ENCODE assay signal across 24 mouse cellular contexts in genomic region chr2:158803575-158803974, GRCm38 (mm10). TPM values are rescaled to one million over a fixed set of nuclear protein-coding genes. Genes with fewer than 3 reads are reported as not detected.
A peak's percentile ranks its signal among the peaks of the same experiment; 100 is the strongest.
DNase-seq lines count a peak whose midpoint lies in the region; ATAC-seq and TF ChIP-seq lines count a peak whose summit lies in the region.
"Had no signal": no experiment of that assay in that cellular context is flagged by ENCODE, and none has a peak within 500 bp of the region (broad histone marks: within the 10 kb centered on the region; RNA-seq: fewer than 3 reads in every experiment).

No protein-coding gene starts in this region.

- peaks cover 10% of the 10 kb centered on the region; the same call in 1 of the 2 replicates for H3K36me3 ChIP-seq in intestine, embryonic 15.5 days
- H3K36me3 ChIP-seq in intestine, postnatal 0 days (ENCODE audit: control insufficient read depth, insufficient read depth) = peaks cover 38% of the 10 kb centered on the region
- H3K36me3 ChIP-seq in stomach, embryonic 15.5 days = peaks cover 10% of the 10 kb centered on the region

- H3K9ac ChIP-seq in intestine, embryonic 15.5 days = no peak overlapping the region
- no peak overlapping the region for H3K9ac ChIP-seq in intestine, postnatal 0 days (ENCODE audit: low read depth, low read length)
- no peak overlapping the region for H3K9ac ChIP-seq in stomach, embryonic 15.5 days
- H3K9ac ChIP-seq: embryonic facial prominence, embryonic 12.5 days; forebrain, embryonic 13.5 days; forebrain, embryonic 15.5 days; forebrain, postnatal 0 days had no signal

- no peaks in the 10 kb centered on the region for H3K4me1 ChIP-seq in intestine, embryonic 15.5 days (replicated peaks)
- H3K4me1 ChIP-seq in intestine, postnatal 0 days (replicated peaks; ENCODE audit: control insufficient read depth, insufficient read depth, low read length) = no peaks in the 10 kb centered on the region
- no peaks in the 10 kb centered on the region for H3K4me1 ChIP-seq in stomach, embryonic 15.5 days
- H3K4me1 ChIP-seq: embryonic facial prominence, embryonic 12.5 days had no signal

- H3K9me3 ChIP-seq in intestine, embryonic 15.5 days = no peaks in the 10 kb centered on the region
- H3K9me3 ChIP-seq in intestine, postnatal 0 days (ENCODE audit: control insufficient read depth) = no peaks in the 10 kb centered on the region
- no peaks in the 10 kb centered on the region for H3K9me3 ChIP-seq in stomach, embryonic 15.5 days
- H3K9me3 ChIP-seq: embryonic facial prominence, embryonic 12.5 days; forebrain, embryonic 13.5 days; forebrain, embryonic 15.5 days; G1E had no signal

- TF ChIP-seq CTCF in intestine, postnatal 0 days (IDR thresholded peaks at IDR 0.05; ENCODE audit: low read depth) = no peak

- 74% methylated on average over 8 of the region's 8 CpGs for WGBS in intestine, embryonic 15.5 days
- 41% methylated on average over 8 of the region's 8 CpGs for WGBS in intestine, postnatal 0 days
- WGBS in stomach, embryonic 15.5 days = 78% methylated on average over 8 of the region's 8 CpGs

- no peak overlapping the region for H3K27ac ChIP-seq in intestine, embryonic 15.5 days
- H3K27ac ChIP-seq in intestine, postnatal 0 days (ENCODE audit: low read depth, low read length) = no peak overlapping the region; the same call in 1 of the 2 replicates
- no peak overlapping the region for H3K27ac ChIP-seq in stomach, embryonic 15.5 days
- H3K27ac ChIP-seq: embryonic facial prominence, embryonic 10.5 days; embryonic facial prominence, embryonic 12.5 days; forebrain, embryonic 13.5 days; forebrain, embryonic 15.5 days had no signal

- H3K27me3 ChIP-seq in intestine, embryonic 15.5 days (replicated peaks) = no peaks in the 10 kb centered on the region
- H3K27me3 ChIP-seq in intestine, postnatal 0 days (replicated peaks; ENCODE audit: control insufficient read depth, insufficient read depth, low read length) = no peaks in the 10 kb centered on the region
- H3K27me3 ChIP-seq in stomach, embryonic 15.5 days (replicated peaks) = no peaks in the 10 kb centered on the region
- H3K27me3 ChIP-seq: CH12.LX; embryonic facial prominence, embryonic 12.5 days; forebrain, embryonic 13.5 days; forebrain, embryonic 15.5 days; Patski had no signal

- H3K4me3 ChIP-seq in intestine, embryonic 15.5 days (replicated peaks) = no peak overlapping the region
- H3K4me3 ChIP-seq in intestine, postnatal 0 days (ENCODE audit: low read depth, low read length) = no peak overlapping the region
- no peak overlapping the region for H3K4me3 ChIP-seq in stomach, embryonic 15.5 days (replicated peaks)
- H3K4me3 ChIP-seq: embryonic facial prominence, embryonic 10.5 days; embryonic facial prominence, embryonic 12.5 days; forebrain, embryonic 13.5 days; forebrain, embryonic 15.5 days had no signal

- DNase-seq in A20 (ENCODE audit: low read depth, low spot score) = peak; percentile 28
- DNase-seq in adrenal gland, adult 2 months = no peak
- no peak for DNase-seq in ovary, postnatal 36 days (ENCODE audit: low spot score)
- no peak for DNase-seq in left cerebral cortex, adult 9 months (ENCODE audit: low spot score in 2 of 2)
- DNase-seq: adrenal gland, postnatal 10 days; adrenal gland, postnatal 25 days; cerebellum, adult 11-12 months; cerebellum, adult 2 months; cerebellum, adult 9-10 months; cerebellum, postnatal 10 days; cerebellum, postnatal 25 days; forebrain, postnatal 0 days had no signal

- no peak overlapping the region for H3K4me2 ChIP-seq in intestine, embryonic 15.5 days (replicated peaks)
- no peak overlapping the region for H3K4me2 ChIP-seq in intestine, postnatal 0 days (replicated peaks; ENCODE audit: low read depth)
- no peak overlapping the region for H3K4me2 ChIP-seq in stomach, embryonic 15.5 days
- H3K4me2 ChIP-seq: embryonic facial prominence, embryonic 12.5 days; forebrain, embryonic 13.5 days; forebrain, embryonic 15.5 days had no signal

- ATAC-seq in intestine, embryonic 15.5 days = peak; percentile 80
- ATAC-seq in intestine, postnatal 0 days = peak; percentile 69
- ATAC-seq in stomach, embryonic 15.5 days (ENCODE audit: insufficient read depth, low FRiP score, low read depth) = 0 out of 2 replicates have a peak, but pooled peaks have one; percentile 58
- no peak for ATAC-seq in monocyte, adult 5-6 weeks (replicated peaks; ENCODE audit: insufficient number of reproducible peaks, low FRiP score, low TSS enrichment, poor library complexity, severe bottlenecking)
- ATAC-seq: activated CD4-positive, CD25-positive, alpha-beta regulatory T cell, adult 4 months; forebrain, embryonic 13.5 days; forebrain, embryonic 15.5 days; forebrain, postnatal 0 days; Patski had no signal

RNA-seq across cellular contexts. Expression of gene Dhx35, which starts 9.0 kb away (rescaled TPM):
- 13.3 and 13.6 TPM in 2 replicates for polyA plus RNA-seq in intestine, embryonic 15.5 days (2015; fragmentation: Nextera tagmentation; extraction: Ambion mirVana)
- 7.0 and 7.5 TPM in 2 replicates for polyA plus RNA-seq in intestine, postnatal 0 days (2015; fragmentation: Nextera tagmentation; extraction: Ambion mirVana)
- polyA plus RNA-seq in stomach, embryonic 15.5 days (2015; fragmentation: Nextera tagmentation; extraction: Ambion mirVana) = 11.7 and 12.0 TPM in 2 replicates
- 10 to 100 TPM in 1 of 2 experiments, 1 to 10 TPM in 1; 7.0 to 13.2 TPM for total RNA-seq in adrenal gland, adult 2 months (2021)
- 14.9 and 16.6 TPM in 2 replicates for polyA plus RNA-seq in adrenal gland, adult 2 months (2012; rRNA removed)
- total RNA-seq in monocyte, adult 5-6 weeks (2017) = 15.9 to 33.1 TPM (median 20.6 TPM) in 3 replicates

RNA-seq across cellular contexts. Expression of gene Fam83d, which starts 35.7 kb away (rescaled TPM):
- polyA plus RNA-seq in intestine, embryonic 15.5 days (2015; fragmentation: Nextera tagmentation; extraction: Ambion mirVana) = 43.7 and 45.4 TPM in 2 replicates
- polyA plus RNA-seq in intestine, postnatal 0 days (2015; fragmentation: Nextera tagmentation; extraction: Ambion mirVana) = 15.0 and 15.4 TPM in 2 replicates
- 45.2 and 47.0 TPM in 2 replicates for polyA plus RNA-seq in stomach, embryonic 15.5 days (2015; fragmentation: Nextera tagmentation; extraction: Ambion mirVana)
- total RNA-seq in adrenal gland, adult 2 months (2021) = under 1 TPM; 0.49 to 0.69 TPM
- polyA plus RNA-seq in adrenal gland, adult 2 months (2012; rRNA removed) = 2.8 and 3.2 TPM in 2 replicates
- 1.9 to 2.2 TPM in 2 of 3 replicates, not detected in the other for total RNA-seq in monocyte, adult 5-6 weeks (2017)
